ENCODE assay signal across 19 mouse cellular contexts in the genomic region with DNA sequence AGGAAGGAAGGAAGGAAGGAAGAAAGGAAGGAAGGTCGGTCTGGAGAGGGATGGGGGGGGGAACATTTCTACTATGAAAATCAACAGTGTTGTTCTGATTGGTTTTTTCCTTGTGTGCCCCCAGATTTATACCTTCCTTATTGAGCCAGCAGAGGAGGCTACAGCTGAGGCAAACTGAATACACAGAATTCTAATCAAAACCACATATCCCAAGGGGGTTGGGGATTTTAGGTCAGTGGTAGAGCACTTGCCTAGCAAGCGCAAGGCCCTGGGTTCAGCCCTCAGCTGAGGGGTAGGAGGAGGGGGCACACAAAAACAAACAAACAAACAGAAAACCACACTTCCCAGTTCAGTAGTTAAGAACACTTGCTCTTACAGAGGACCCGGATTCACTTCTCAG. TPM values are rescaled to one million over a fixed set of nuclear protein-coding genes. Genes with fewer than 3 reads are reported as not detected.
DNase-seq lines count a peak whose midpoint lies in the region; ATAC-seq and TF ChIP-seq lines count a peak whose summit lies in the region.
"Had no signal": no experiment of that assay in that cellular context is flagged by ENCODE, and none has a peak within 500 bp of the region (broad histone marks: within the 10 kb centered on the region; RNA-seq: fewer than 3 reads in every experiment).

No protein-coding gene starts in this region.

- no peaks in the 10 kb centered on the region for H3K27me3 ChIP-seq in heart, embryonic 16.5 days (ENCODE audit: control insufficient read depth, insufficient read depth, low read length)
- H3K27me3 ChIP-seq in lung, embryonic 15.5 days: no peaks in the 10 kb centered on the region
- no peaks in the 10 kb centered on the region for H3K27me3 ChIP-seq in CH12.LX (replicated peaks)
- H3K27me3 ChIP-seq in small intestine, adult 2 months (ENCODE audit: control insufficient read depth, insufficient read depth, low read length): no peaks in the 10 kb centered on the region
- H3K27me3 ChIP-seq: limb, embryonic 13.5 days had no signal

- H3K27ac ChIP-seq in heart, embryonic 16.5 days (ENCODE audit: low read length): peak overlapping the region; percentile 26; the same call in 1 of the 2 replicates
- peak overlapping the region; percentile 53; the same call in 1 of the 2 replicates for H3K27ac ChIP-seq in lung, embryonic 15.5 days
- peak overlapping the region; percentile 28; the same call in 1 of the 2 replicates for H3K27ac ChIP-seq in CH12.LX (ENCODE audit: insufficient read depth, low read depth)
- H3K27ac ChIP-seq in small intestine, adult 2 months (ENCODE audit: insufficient read depth, low read depth, low read length): peak overlapping the region; percentile 47
- H3K27ac ChIP-seq: heart, adult 2 months; hindbrain, postnatal 0 days; limb, embryonic 13.5 days had no signal

- 86% methylated on average over 3 of the region's 3 CpGs for WGBS in heart, embryonic 16.5 days
- WGBS in lung, embryonic 15.5 days: 86% methylated on average over 3 of the region's 3 CpGs
- WGBS in lung, adult 2 months: 67% methylated on average over 3 of the region's 3 CpGs
- WGBS in small intestine, adult 2 months: 86% methylated on average over 3 of the region's 3 CpGs

- TF ChIP-seq EP300 in CH12.LX (IDR thresholded peaks at IDR 0.05; ENCODE audit: low read length): no peak

- no peak for ATAC-seq in heart, embryonic 16.5 days (replicated peaks; ENCODE audit: extremely low read depth, insufficient read depth, low FRiP score)
- ATAC-seq in lung, embryonic 15.5 days (ENCODE audit: borderline replicate concordance, extremely low read depth, low FRiP score, low TSS enrichment): no peak
- ATAC-seq: forebrain, embryonic 16.5 days; hindbrain, postnatal 0 days; midbrain, embryonic 16.5 days had no signal

- in situ Hi-C loops in CH12.LX (cut with MboI; ENCODE audit: low pct_ligation_motif_present, low pct_unique_long_range_greater_than_20kb, low sequenced_read_pairs): no loop called here

- H3K4me3 ChIP-seq in heart, embryonic 16.5 days (ENCODE audit: low read length): no peak overlapping the region
- no peak overlapping the region for H3K4me3 ChIP-seq in lung, embryonic 15.5 days
- H3K4me3 ChIP-seq in lung, adult 2 months (replicated peaks; ENCODE audit: extremely low read depth, low read depth, low read length): no peak overlapping the region
- H3K4me3 ChIP-seq in CH12.LX (replicated peaks in 1 of 3; ENCODE audit: low read depth in 2 of 3, low read length in 2 of 3, poor library complexity in 1 of 3): no peak overlapping the region
- H3K4me3 ChIP-seq in small intestine, adult 2 months (ENCODE audit: low read depth, low read length): no peak overlapping the region
- H3K4me3 ChIP-seq: heart, adult 2 months; limb, embryonic 13.5 days had no signal

- no peak overlapping the region for H3K4me2 ChIP-seq in heart, embryonic 16.5 days (ENCODE audit: low read depth, low read length)
- no peak overlapping the region for H3K4me2 ChIP-seq in lung, embryonic 15.5 days
- H3K4me2 ChIP-seq in CH12.LX (ENCODE audit: insufficient read depth, low read depth, poor library complexity, severe bottlenecking): peak overlapping the region; percentile 95
- H3K4me2 ChIP-seq: limb, embryonic 13.5 days had no signal

- no peaks in the 10 kb centered on the region for H3K9me3 ChIP-seq in heart, embryonic 16.5 days (replicated peaks; ENCODE audit: control insufficient read depth, low read length)
- H3K9me3 ChIP-seq in lung, embryonic 15.5 days: no peaks in the 10 kb centered on the region
- H3K9me3 ChIP-seq in CH12.LX (replicated peaks; ENCODE audit: low read length): peaks cover 2% of the 10 kb centered on the region
- H3K9me3 ChIP-seq: limb, embryonic 13.5 days had no signal

- intact Hi-C loops in heart, postnatal 14 days (cut with DNase I): no loop called here

- no peak for TF ChIP-seq CTCF in lung, adult 2 months (IDR thresholded peaks at IDR 0.05; ENCODE audit: insufficient read depth, low read length)
- peak in 1 of 2 experiments; percentile 46; a peak in 2 of 4 replicates for TF ChIP-seq CTCF in CH12.LX (conservative IDR thresholded peaks at IDR 0.05 in 1 of 2, IDR thresholded peaks at IDR 0.05 in 1 of 2; ENCODE audit: low read depth in 2 of 2, low read length in 2 of 2)
- TF ChIP-seq CTCF in small intestine, adult 2 months (IDR thresholded peaks at IDR 0.05; ENCODE audit: extremely low read depth, insufficient read length, insufficient replicate concordance, low read depth, low read length): no peak

- peaks cover 20% of the 10 kb centered on the region for H3K4me1 ChIP-seq in heart, embryonic 16.5 days (ENCODE audit: control insufficient read depth, insufficient read depth, low read length)
- peaks cover 6% of the 10 kb centered on the region; the same call in 1 of the 2 replicates for H3K4me1 ChIP-seq in lung, embryonic 15.5 days
- peaks cover 26% of the 10 kb centered on the region for H3K4me1 ChIP-seq in lung, adult 2 months (ENCODE audit: control insufficient read depth, insufficient read depth, low read length)
- peaks cover 27 to 91% of the 10 kb centered on the region in 2 experiments for H3K4me1 ChIP-seq in CH12.LX (ENCODE audit: control insufficient read depth in 1 of 2, insufficient read depth in 2 of 2)
- H3K4me1 ChIP-seq in small intestine, adult 2 months (ENCODE audit: control insufficient read depth, insufficient read depth, insufficient read length, low read length): peaks cover 15% of the 10 kb centered on the region

- no peaks in the 10 kb centered on the region for H3K36me3 ChIP-seq in heart, embryonic 16.5 days (ENCODE audit: control insufficient read depth, insufficient read depth)
- 0 out of 2 replicates have a peak, but pooled peaks cover 6% of the 10 kb centered on the region for H3K36me3 ChIP-seq in lung, embryonic 15.5 days
- peaks cover 0 to 27% of the 10 kb centered on the region in 2 experiments for H3K36me3 ChIP-seq in CH12.LX (replicated peaks in 1 of 2; ENCODE audit: control insufficient read depth in 1 of 2, insufficient read depth in 1 of 2, low read length in 1 of 2)
- H3K36me3 ChIP-seq in small intestine, adult 2 months (ENCODE audit: control insufficient read depth, insufficient read depth, low read length): no peaks in the 10 kb centered on the region

- H3K9ac ChIP-seq in heart, embryonic 16.5 days (ENCODE audit: low read length): no peak overlapping the region
- H3K9ac ChIP-seq in lung, embryonic 15.5 days: no peak overlapping the region
- H3K9ac ChIP-seq in CH12.LX (ENCODE audit: insufficient read depth, low read depth): peak overlapping the region; percentile 42; the same call in 1 of the 2 replicates
- H3K9ac ChIP-seq: limb, embryonic 13.5 days had no signal

- no peak for DNase-seq in heart, postnatal 14 days
- no peak for DNase-seq in lung, adult 2 months
- peak; percentile 80 for DNase-seq in CH12.LX (ENCODE audit: extremely low read depth)
- no peak for DNase-seq in right cerebral cortex, adult 18-20 months
- no peak for DNase-seq in layer of hippocampus, adult 18-20 months (ENCODE audit: low spot score in 2 of 2)
- DNase-seq: adrenal gland, adult 8-10 months; cerebellum, adult 9-11 months; embryo, embryonic 11 days; heart, postnatal 36 days; right cerebral cortex, postnatal 14 days; thymus, postnatal 36 days had no signal

- TF ChIP-seq POLR2A in lung, adult 2 months (IDR thresholded peaks at IDR 0.05; ENCODE audit: borderline replicate concordance, extremely low read depth, low read depth, low read length): no peak
- no peak for TF ChIP-seq POLR2A in CH12.LX (IDR thresholded peaks at IDR 0.05; ENCODE audit: low read depth, low read length)
- TF ChIP-seq POLR2A in small intestine, adult 2 months (IDR thresholded peaks at IDR 0.05; ENCODE audit: low read depth, low read length): no peak

- H3K79me2 ChIP-seq in CH12.LX (replicated peaks; ENCODE audit: control insufficient read depth, extremely low read depth, insufficient read depth, poor library complexity, severe bottlenecking): peaks cover 49% of the 10 kb centered on the region

- dilution Hi-C loops in CH12.LX (cut with MboI; ENCODE audit: extremely low pct_ligation_motif_present, extremely low pct_unique_long_range_greater_than_20kb, low sequenced_read_pairs): no loop called here

- peak; percentile 24 for TF ChIP-seq RAD21 in CH12.LX (IDR thresholded peaks at IDR 0.05; ENCODE audit: low read depth, low read length)

TF ChIP-seq in CH12.LX, 34 proteins besides CTCF, POLR2A, EP300 and RAD21:
- TF ChIP-seq ZC3H11A (IDR thresholded peaks at IDR 0.05; ENCODE audit: low read depth, low read length) (no peak), SMC3 (IDR thresholded peaks at IDR 0.05; ENCODE audit: low read depth, low read length) (peak; percentile 41), E2F4 (IDR thresholded peaks at IDR 0.05; ENCODE audit: insufficient replicate concordance, low read depth, low read length) (no peak), IRF4 (IDR thresholded peaks at IDR 0.05; ENCODE audit: low read depth, low read length) (peak; percentile 6; the same call in 1 of the 2 replicates), MAZ (IDR thresholded peaks at IDR 0.05; ENCODE audit: low read depth, low read length) (0 out of 2 replicates have a peak, but pooled peaks have one; percentile 13)

RNA-seq across cellular contexts. Expression of gene Lrch1, which starts 8.8 kb away (rescaled TPM):
- 12.4 and 12.5 TPM in 2 replicates for polyA plus RNA-seq in heart, embryonic 16.5 days (2015; fragmentation: Nextera tagmentation; extraction: Ambion mirVana)
- total RNA-seq in heart, postnatal 14 days (2021): 10 to 100 TPM; 17.5 to 18.5 TPM
- 17.5 and 19.9 TPM in 2 replicates for polyA plus RNA-seq in lung, embryonic 15.5 days (2015; fragmentation: Nextera tagmentation; extraction: Ambion mirVana)
- polyA plus RNA-seq in lung, adult 2 months (2012; rRNA removed): 21.9 and 22.6 TPM in 2 replicates
- total RNA-seq in CH12.LX (2012; rRNA removed): 10.3 TPM in 2 replicates
- total RNA-seq in CH12.LX (2014; rRNA removed): 12.8 and 14.1 TPM in 2 replicates
- polyA plus RNA-seq in CH12.LX (2012; ENCODE audit: insufficient read length, low read depth): 21.6 and 23.3 TPM in 2 replicates
- 3.5 and 6.1 TPM in 2 replicates for polyA plus RNA-seq in small intestine, adult 2 months (2012; rRNA removed)
- total RNA-seq in layer of hippocampus, adult 18-20 months (2021): 10 to 100 TPM; 20.4 to 23.1 TPM
